Mouse (Mus musculus) lung, embryonic 16.5 days (tissue): ENCODE measurements around the gene Lrrn4cl. TPM values are rescaled to one million over a fixed set of nuclear protein-coding genes. Genes with fewer than 3 reads are reported as not detected.
"Not testable (repeated sequence)": the region's sequence is repeated elsewhere in the genome, so short reads cannot be mapped to it uniquely, and the experiment has no call there.

ENCODE experiments used
- ATAC-seq: fragments of 200-750 bp; cut with Nextera tagmentation; 2 replicates; pipeline ENCODE4 v1.8.0; 2017; ENCODE audit warnings: low read depth, mild to moderate bottlenecking, moderate library complexity
- H3K27ac ChIP-seq: fragments of 300-500 bp; sonication (generic); 2 replicates; pipeline ENCODE4 v1.5.1; 2014; ENCODE audit warnings: mild to moderate bottlenecking, control low read depth, low read length
- H3K27me3 ChIP-seq: fragments of 300-500 bp; sonication (generic); 2 replicates; pipeline ENCODE4 v1.6.1; 2014; ENCODE audit warnings: low read depth, low read length, mixed read lengths; ENCODE audit not compliant: control insufficient read depth, insufficient read depth
- H3K36me3 ChIP-seq: fragments of 300-500 bp; sonication (generic); 2 replicates; pipeline ENCODE4 v1.6.1; 2014; ENCODE audit warnings: low read length; ENCODE audit not compliant: control insufficient read depth, insufficient read depth
- H3K4me1 ChIP-seq: fragments of 300-500 bp; sonication (generic); replicated peaks from 2 replicates; pipeline ENCODE4 v1.6.1; 2014; ENCODE audit warnings: low read length, mixed read lengths; ENCODE audit not compliant: control insufficient read depth, insufficient read depth
- H3K4me2 ChIP-seq: fragments of 300-500 bp; sonication (generic); 2 replicates; pipeline ENCODE4 v1.6.1; 2014; ENCODE audit warnings: low read depth, low read length, control low read depth
- H3K4me3 ChIP-seq: fragments of 300-500 bp; sonication (generic); 2 replicates; pipeline ENCODE4 v1.5.1; 2014; ENCODE audit warnings: mild to moderate bottlenecking, low read length, control low read depth
- H3K9ac ChIP-seq: fragments of 300-500 bp; sonication (generic); 2 replicates; pipeline ENCODE4 v1.6.1; 2014; ENCODE audit warnings: low read length, control low read depth
- H3K9me3 ChIP-seq: fragments of 300-500 bp; sonication (generic); 2 replicates; pipeline ENCODE4 v1.6.1; 2016; ENCODE audit warnings: low read length; ENCODE audit not compliant: control insufficient read depth
- WGBS: fragments of 180-500 bp; shearing (Covaris S2); extraction: QIAGEN DNeasy Blood & Tissue Kit; methylation state at CpG from one replicate; pipeline ENCODE4 v1.1.7; 2014; 5-methylcytosine and 5-hydroxymethylcytosine counted together
- polyA plus RNA-seq: library from polyadenylated mRNA; unstranded; fragments of >200 nt; fragmentation: Nextera tagmentation; extraction: Ambion mirVana; gene quantifications from 2 replicates; pipeline ENCODE4 v1.2.1, GENCODE M21; 2015

Gene Lrrn4cl
- polyA plus RNA-seq, 1 experiment from 2014 or later = 1.7 TPM

GRCm38 (mm10) chr19:8848356-8848755 is 2.2 kb upstream of the Lrrn4cl start:
- no peaks in the 10 kb centered on the region for H3K4me1 ChIP-seq
- H3K27me3 ChIP-seq = no peaks in the 10 kb centered on the region
- H3K4me3 ChIP-seq = no peak overlapping the region
- no peak overlapping the region for H3K9ac ChIP-seq
- no peak overlapping the region for H3K27ac ChIP-seq
- no peak for ATAC-seq
- H3K9me3 ChIP-seq = no peaks in the 10 kb centered on the region
- 65% methylated on average over 5 of the region's 5 CpGs for WGBS
- no peak overlapping the region for H3K4me2 ChIP-seq
- peaks cover 12% of the 10 kb centered on the region for H3K36me3 ChIP-seq

- Histone ChIP-seq H3K9me3 (no peaks in the 10 kb centered on the region), H3K4me1 (no peaks in the 10 kb centered on the region), H3K27ac (no peak overlapping the region), H3K4me2 (no peak overlapping the region), H3K27me3 (no peaks in the 10 kb centered on the region), H3K9ac (peak overlapping the region; percentile 10; the same call in 1 of the 2 replicates), H3K4me3 (no peak overlapping the region), H3K36me3 (peaks cover 8% of the 10 kb centered on the region; the same call in 1 of the 2 replicates)
- ATAC-seq = peak; percentile 40
- WGBS = 35% methylated on average over 7 of the region's 7 CpGs
Measured at GRCm38 (mm10) chr19:8851639-8852038, 1.1 kb downstream of the Lrrn4cl start.

GRCm38 (mm10) chr19:8852236-8852928 is 1.8 kb downstream of the Lrrn4cl start:
- no peak overlapping the region for H3K4me2 ChIP-seq
- no peaks in the 10 kb centered on the region for H3K9me3 ChIP-seq
- no peaks in the 10 kb centered on the region for H3K4me1 ChIP-seq
- H3K36me3 ChIP-seq = peaks cover 3% of the 10 kb centered on the region; the same call in 1 of the 2 replicates
- no peak overlapping the region for H3K4me3 ChIP-seq
- no peaks in the 10 kb centered on the region for H3K27me3 ChIP-seq
- H3K9ac ChIP-seq = no peak overlapping the region; the same call in 1 of the 2 replicates
- peak; percentile 22; the same call in 1 of the 2 replicates for ATAC-seq
- H3K27ac ChIP-seq = no peak overlapping the region
- 47% methylated on average over 10 of the region's 10 CpGs for WGBS

GRCm38 (mm10) chr19:8853117-8853516 is 2.5 kb downstream of the Lrrn4cl start:
- Histone ChIP-seq H3K4me1 (no peaks in the 10 kb centered on the region), H3K9ac (no peak overlapping the region), H3K4me2 (no peak overlapping the region), H3K9me3 (no peaks in the 10 kb centered on the region), H3K36me3 (no peaks in the 10 kb centered on the region), H3K27me3 (no peaks in the 10 kb centered on the region), H3K4me3 (no peak overlapping the region), H3K27ac (no peak overlapping the region)
- ATAC-seq = no peak
- WGBS = 78% methylated on average over 3 of the region's 3 CpGs

- no peak overlapping the region for H3K4me2 ChIP-seq
- 31% methylated on average over 4 of the region's 4 CpGs for WGBS
- H3K36me3 ChIP-seq = no peaks in the 10 kb centered on the region
- H3K9ac ChIP-seq = no peak overlapping the region
- no peaks in the 10 kb centered on the region for H3K27me3 ChIP-seq
- H3K4me1 ChIP-seq = no peaks in the 10 kb centered on the region
- no peak overlapping the region for H3K4me3 ChIP-seq
- H3K27ac ChIP-seq = no peak overlapping the region
- ATAC-seq = no peak
- H3K9me3 ChIP-seq = no peaks in the 10 kb centered on the region
Measured at GRCm38 (mm10) chr19:8857689-8858088, 7.1 kb downstream of the Lrrn4cl start.

- H3K36me3 ChIP-seq = no peaks in the 10 kb centered on the region
- 16% methylated on average over 1 of the region's 1 CpGs for WGBS
- no peaks in the 10 kb centered on the region for H3K4me1 ChIP-seq
- H3K4me3 ChIP-seq = no peak overlapping the region
- no peak overlapping the region for H3K27ac ChIP-seq
- no peaks in the 10 kb centered on the region for H3K9me3 ChIP-seq
- no peaks in the 10 kb centered on the region for H3K27me3 ChIP-seq
- H3K4me2 ChIP-seq = no peak overlapping the region
- ATAC-seq = no peak
- no peak overlapping the region for H3K9ac ChIP-seq
Measured at GRCm38 (mm10) chr19:8859018-8859417, 8.4 kb downstream of the Lrrn4cl start.

GRCm38 (mm10) chr19:8864265-8864664 is 13.7 kb downstream of the Lrrn4cl start:
- H3K4me2 ChIP-seq = no peak overlapping the region
- no peak overlapping the region for H3K9ac ChIP-seq
- no peak overlapping the region for H3K27ac ChIP-seq
- no peaks in the 10 kb centered on the region for H3K36me3 ChIP-seq
- H3K4me1 ChIP-seq = no peaks in the 10 kb centered on the region
- no peak overlapping the region for H3K4me3 ChIP-seq
- H3K9me3 ChIP-seq = no peaks in the 10 kb centered on the region
- 72% methylated on average over 6 of the region's 6 CpGs for WGBS
- ATAC-seq = no peak
- no peaks in the 10 kb centered on the region for H3K27me3 ChIP-seq

GRCm38 (mm10) chr19:8870381-8870780 is 19.8 kb downstream of the Lrrn4cl start:
- peaks cover 11% of the 10 kb centered on the region for H3K36me3 ChIP-seq
- not testable (repeated sequence) for H3K27ac ChIP-seq, H3K27me3 ChIP-seq, H3K9me3 ChIP-seq, ATAC-seq
- H3K4me3 ChIP-seq = peak overlapping the region; percentile 99
- peaks cover 10% of the 10 kb centered on the region for H3K4me1 ChIP-seq
- peak overlapping the region; percentile 99; the same call in 1 of the 2 replicates for H3K9ac ChIP-seq
- 85% methylated on average over 3 of the region's 3 CpGs for WGBS
- peak overlapping the region; percentile 64 for H3K4me2 ChIP-seq

- Histone ChIP-seq H3K36me3 (peaks cover 14% of the 10 kb centered on the region), H3K4me1 (peaks cover 10% of the 10 kb centered on the region), H3K9me3 (no peaks in the 10 kb centered on the region), H3K9ac (peak overlapping the region; percentile 99), H3K4me2 (peak overlapping the region; percentile 64), H3K4me3 (peak overlapping the region; percentile 99), H3K27me3 (no peaks in the 10 kb centered on the region), H3K27ac (peak overlapping the region; percentile 58)
- 30% methylated on average over 9 of the region's 9 CpGs for WGBS
- ATAC-seq = peak; percentile 31; the same call in 1 of the 2 replicates
Measured at GRCm38 (mm10) chr19:8870838-8871237, 20.3 kb downstream of the Lrrn4cl start.
